Mouse (Mus musculus) urinary bladder, postnatal 36 days (tissue): ENCODE results near the gene Klhl8.

Source experiments
- DNase-seq, 2 experiments: peaks; one replicate each; pipeline ENCODE4 v3.0.0; 2022; ENCODE audit warnings: low spot score in 2 of 2, mixed read lengths in 1 of 2

Klhl8 gene

GRCm38 (mm10) chr5:103846609-103847008 is 64.5 kb downstream of the Klhl8 start:
- DNase-seq: no peak

GRCm38 (mm10) chr5:103846154-103846551 is 64.9 kb downstream of the Klhl8 start:
- no peak for DNase-seq

GRCm38 (mm10) chr5:103845418-103846153 is 65.5 kb downstream of the Klhl8 start:
- no peak for DNase-seq

- DNase-seq: no peak
Observed at GRCm38 (mm10) chr5:103843938-103844337, 67.1 kb downstream of the Klhl8 start.

GRCm38 (mm10) chr5:103839265-103839626 is 71.8 kb downstream of the Klhl8 start:
- DNase-seq: no peak

- peak in 1 of 2 experiments; percentile 76 for DNase-seq
Observed at GRCm38 (mm10) chr5:103838550-103839264, 72.4 kb downstream of the Klhl8 start.

- no peak for DNase-seq
Observed at GRCm38 (mm10) chr5:103836148-103836784, 74.8 kb downstream of the Klhl8 start.

GRCm38 (mm10) chr5:103835471-103836147 is 75.5 kb downstream of the Klhl8 start:
- no peak for DNase-seq

GRCm38 (mm10) chr5:103830886-103831285 is 80.2 kb downstream of the Klhl8 start:
- no peak for DNase-seq

GRCm38 (mm10) chr5:103829158-103829557 is 81.9 kb downstream of the Klhl8 start:
- DNase-seq: no peak

- DNase-seq: no peak
Observed at GRCm38 (mm10) chr5:103828729-103829128, 82.3 kb downstream of the Klhl8 start.

- DNase-seq: no peak
Observed at GRCm38 (mm10) chr5:103828304-103828703, 82.8 kb downstream of the Klhl8 start.

GRCm38 (mm10) chr5:103822949-103823348 is 88.1 kb downstream of the Klhl8 start:
- peak; percentile 39 to 62 for DNase-seq

GRCm38 (mm10) chr5:103821500-103822298 is 89.4 kb downstream of the Klhl8 start:
- no peak for DNase-seq

GRCm38 (mm10) chr5:103821062-103821461 is 90.0 kb downstream of the Klhl8 start:
- peak in 1 of 2 experiments; percentile 38 for DNase-seq

GRCm38 (mm10) chr5:103819674-103820073 is 91.4 kb downstream of the Klhl8 start:
- no peak for DNase-seq

- DNase-seq: no peak
Observed at GRCm38 (mm10) chr5:103818602-103819001, 92.5 kb downstream of the Klhl8 start.

GRCm38 (mm10) chr5:103817754-103818153 is 93.3 kb downstream of the Klhl8 start:
- peak; percentile 68 to 74 for DNase-seq

GRCm38 (mm10) chr5:103816718-103817117 is 94.3 kb downstream of the Klhl8 start:
- no peak for DNase-seq

- DNase-seq: no peak
Observed at GRCm38 (mm10) chr5:103815249-103815617, 95.8 kb downstream of the Klhl8 start.

- DNase-seq: no peak
Observed at GRCm38 (mm10) chr5:103814551-103815248, 96.4 kb downstream of the Klhl8 start.
